Mouse (Mus musculus) left cerebral cortex, postnatal 14 days (tissue): ENCODE results near the gene Irak2. TPM values are rescaled to one million over a fixed set of nuclear protein-coding genes. Genes with fewer than 3 reads are reported as not detected.

Experiments used
- DNase-seq, 2 experiments: peaks; one replicate each; pipeline ENCODE4 v3.0.0; 2021 to 2022; ENCODE audit warnings: low spot score in 2 of 2, mixed read lengths in 1 of 2
- intact Hi-C: fragments of 180-260 bp; cut with DNase I; formaldehyde crosslinking; loops from one replicate; pipeline ENCODE4 v1.15.1; 2025
- long read RNA-seq, 2 experiments: library from polyadenylated mRNA; stranded (forward); transcript quantifications; one replicate each; pipeline ENCODE4 v2.0.0; 2021
- total RNA-seq, 2 experiments: library from RNA; stranded (reverse); gene quantifications; 2 replicates each; pipeline ENCODE4 v1.2.3; 2021

The Irak2 gene
- 10 to 100 TPM; 19.5 to 23.5 TPM for total RNA-seq
- long read RNA-seq, experiment 1, partial matches to known transcripts, result 0 of 3 reads
- long read RNA-seq, experiment 1, other reads (novel, unspliced or antisense), result 1 of 3 reads
- long read RNA-seq, experiment 2, transcript Irak2-201 (13 exons, 3,196 nt), result major isoform, 6 of 11 reads
- long read RNA-seq, experiment 2, partial matches to known transcripts, result 3 of 11 reads
- long read RNA-seq, experiment 2, other reads (novel, unspliced or antisense), result 2 of 11 reads

DNA sequence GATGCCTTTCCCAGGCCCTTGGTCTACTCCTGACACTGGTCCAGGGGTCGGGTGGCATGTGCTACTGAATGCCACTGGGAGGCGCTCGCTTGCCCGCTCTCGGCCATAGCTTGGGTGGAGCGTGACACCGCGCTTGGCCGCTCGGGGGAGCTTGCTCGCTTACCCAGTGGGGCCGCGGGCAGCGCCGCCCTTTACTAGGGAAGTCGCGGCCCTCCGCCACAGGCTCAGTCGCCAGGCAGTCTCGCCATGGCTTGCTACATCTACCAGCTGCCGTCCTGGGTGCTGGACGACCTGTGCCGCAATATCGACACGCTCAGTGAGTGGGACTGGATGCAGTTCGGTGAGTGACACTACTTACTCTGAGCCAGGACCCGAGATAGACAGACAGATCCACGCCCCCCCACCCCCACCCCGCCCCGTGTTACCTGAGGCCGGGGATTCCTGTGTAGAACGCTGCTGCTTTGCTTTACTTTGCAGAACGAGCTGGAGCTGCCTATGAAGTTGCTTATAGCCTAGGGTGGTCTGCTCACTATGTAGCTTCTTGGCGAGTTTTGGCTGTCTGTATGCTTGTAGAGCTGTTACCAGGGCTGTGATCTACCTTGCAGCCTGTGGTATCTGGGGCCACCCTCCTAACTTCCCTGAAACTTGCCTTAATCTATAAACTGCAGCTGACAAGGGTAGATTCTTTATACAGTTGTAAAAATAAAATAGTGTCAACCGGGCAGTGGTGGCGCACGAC lies at the start of gene Irak2:
Gene Irak2, plus strand, starts transcription at position 166 of the 739 bp plus-strand sequence.
- peak; percentile 93 to 95 for DNase-seq
- intact Hi-C loops, result loop anchor here (2.0 to 5.0 kb wide), 2 partner anchors 42 to 439 kb away; no protein-coding TSS in a partner anchor

DNA sequence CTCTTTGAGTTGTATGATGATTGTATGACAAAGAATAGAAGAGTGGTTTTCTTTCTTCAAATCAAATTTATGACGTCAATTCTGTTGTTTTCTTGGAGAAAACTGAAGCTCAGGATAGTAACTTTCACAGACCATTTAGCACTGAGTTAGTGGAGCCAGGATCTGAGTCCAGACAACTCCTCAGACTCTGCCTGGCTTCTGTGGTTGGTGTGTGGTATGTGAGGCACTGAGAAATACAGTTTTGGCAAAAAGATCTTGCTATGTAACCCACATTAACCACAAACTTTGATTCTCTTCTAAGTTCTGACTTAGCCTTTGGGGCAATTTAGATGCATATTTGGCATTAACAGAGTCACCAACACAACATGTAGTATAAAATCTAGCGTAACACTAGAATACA lies 45.6 kb upstream of the Irak2 start:
- no peak for DNase-seq
- intact Hi-C loops, result no loop called here

DNA sequence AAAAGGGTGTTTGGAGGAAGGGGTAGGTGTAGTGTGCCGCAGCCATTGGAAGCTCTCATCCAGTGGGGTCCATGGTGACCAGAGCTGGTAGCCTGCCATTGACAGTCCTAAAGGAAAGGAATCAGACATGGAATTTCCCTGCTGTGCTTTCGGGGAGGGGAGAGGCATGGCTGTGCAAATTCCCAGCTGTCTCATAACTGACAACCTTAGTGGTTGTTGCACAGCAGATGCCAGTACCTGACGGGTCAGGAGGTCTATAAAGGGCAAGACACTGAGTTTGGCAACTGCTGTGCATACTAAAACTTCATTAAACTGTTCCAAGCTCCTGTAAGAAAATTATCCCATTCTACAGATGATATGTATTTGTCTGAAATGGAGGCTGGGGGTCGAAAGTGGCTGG lies 40.3 kb upstream of the Irak2 start:
- intact Hi-C loops, result no loop called here
- DNase-seq, result no peak

DNA sequence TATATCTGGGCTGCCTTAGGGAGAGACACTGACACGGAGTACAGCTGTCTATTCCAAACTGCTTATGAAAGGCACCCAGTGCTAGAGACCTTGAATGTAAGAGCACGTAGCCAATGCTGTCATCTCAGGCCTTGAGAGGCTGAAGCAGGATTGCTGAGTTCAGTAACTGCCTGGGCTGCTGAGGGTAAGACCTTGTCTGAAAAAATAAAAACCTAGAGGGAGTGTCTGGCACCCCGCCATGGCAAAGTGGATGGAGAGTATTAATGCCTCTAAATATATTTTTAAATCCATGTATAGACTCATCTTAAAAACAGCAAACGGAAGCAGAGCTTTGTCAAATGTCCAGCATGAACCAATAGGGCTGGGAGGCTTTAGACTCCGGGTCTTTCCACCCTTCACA lies 38.4 kb upstream of the Irak2 start:
- no peak for DNase-seq
- intact Hi-C loops, result no loop called here

DNA sequence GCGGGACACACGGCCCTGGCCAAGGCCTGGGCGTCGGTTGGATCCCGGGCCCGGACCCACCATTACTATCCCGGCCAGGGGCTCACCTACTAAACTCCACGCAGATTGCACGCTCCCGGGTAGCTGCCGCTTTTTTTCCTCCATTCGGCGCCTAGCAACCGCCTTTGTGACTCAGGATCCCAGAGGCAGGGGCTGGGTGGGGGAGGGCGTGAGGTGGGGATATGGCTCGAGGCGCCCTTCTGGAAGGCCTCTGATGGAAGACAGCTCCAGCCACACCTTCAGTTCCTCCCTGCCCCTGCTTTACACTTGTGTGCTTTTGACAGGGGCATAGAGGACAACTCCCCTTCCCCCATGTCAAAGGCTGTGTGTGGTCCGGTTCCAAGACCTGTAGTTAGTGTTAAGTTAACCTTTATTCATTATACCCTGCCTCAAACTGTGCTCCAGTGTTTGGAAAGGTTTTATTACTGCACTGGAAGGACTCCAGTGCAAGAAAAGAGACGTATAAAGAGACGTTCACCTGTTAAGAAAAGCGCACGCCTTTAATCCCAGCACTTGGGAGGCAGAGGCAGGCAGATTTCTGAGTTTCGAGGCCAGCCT lies 37.6 kb upstream of the Irak2 start, which contains the start of gene Fancd2os:
Gene Fancd2os, minus strand, starts transcription at position 173 of the 597 bp plus-strand sequence.
- DNase-seq, result no peak
- intact Hi-C loops, result no loop called here

DNA sequence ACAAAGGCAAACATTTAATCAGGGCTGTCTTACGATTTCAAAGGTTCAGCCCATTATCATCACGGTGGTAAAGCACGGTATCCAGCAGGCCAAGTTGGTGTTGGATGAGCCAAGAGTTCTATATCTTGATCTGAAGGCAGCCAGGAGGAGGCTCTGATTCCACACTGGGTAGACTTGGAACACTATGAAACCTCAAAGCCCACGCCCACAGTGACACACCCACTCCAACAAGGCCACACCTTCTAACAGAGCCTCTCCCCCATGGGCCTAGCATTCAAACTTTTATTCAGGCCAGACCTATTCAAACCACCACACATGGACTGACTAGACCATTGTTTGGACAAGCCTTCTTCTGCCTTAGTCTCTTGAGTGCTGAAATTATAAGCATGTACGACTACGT lies 35.4 kb upstream of the Irak2 start:
- intact Hi-C loops, result no loop called here
- no peak for DNase-seq

DNA sequence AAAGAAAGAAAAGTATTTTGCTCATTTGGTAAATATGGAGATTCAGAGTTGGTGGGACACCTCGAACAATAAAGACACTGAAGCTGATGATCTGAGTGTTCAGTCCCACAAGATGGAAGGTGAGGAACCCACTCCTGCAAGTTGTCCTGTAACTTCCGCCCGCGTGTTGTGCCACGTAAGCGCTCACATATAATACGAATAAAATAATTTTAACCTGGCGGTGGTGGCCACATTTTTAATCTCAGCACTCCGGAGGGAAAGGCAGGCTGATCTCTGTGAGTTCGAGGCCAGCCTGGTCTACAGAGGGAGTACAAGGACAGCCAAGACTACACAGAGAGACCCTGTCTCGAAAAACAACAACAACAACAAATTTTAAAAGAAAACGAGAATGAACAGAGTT lies 34.3 kb upstream of the Irak2 start:
- DNase-seq, result no peak
- intact Hi-C loops, result no loop called here

DNA sequence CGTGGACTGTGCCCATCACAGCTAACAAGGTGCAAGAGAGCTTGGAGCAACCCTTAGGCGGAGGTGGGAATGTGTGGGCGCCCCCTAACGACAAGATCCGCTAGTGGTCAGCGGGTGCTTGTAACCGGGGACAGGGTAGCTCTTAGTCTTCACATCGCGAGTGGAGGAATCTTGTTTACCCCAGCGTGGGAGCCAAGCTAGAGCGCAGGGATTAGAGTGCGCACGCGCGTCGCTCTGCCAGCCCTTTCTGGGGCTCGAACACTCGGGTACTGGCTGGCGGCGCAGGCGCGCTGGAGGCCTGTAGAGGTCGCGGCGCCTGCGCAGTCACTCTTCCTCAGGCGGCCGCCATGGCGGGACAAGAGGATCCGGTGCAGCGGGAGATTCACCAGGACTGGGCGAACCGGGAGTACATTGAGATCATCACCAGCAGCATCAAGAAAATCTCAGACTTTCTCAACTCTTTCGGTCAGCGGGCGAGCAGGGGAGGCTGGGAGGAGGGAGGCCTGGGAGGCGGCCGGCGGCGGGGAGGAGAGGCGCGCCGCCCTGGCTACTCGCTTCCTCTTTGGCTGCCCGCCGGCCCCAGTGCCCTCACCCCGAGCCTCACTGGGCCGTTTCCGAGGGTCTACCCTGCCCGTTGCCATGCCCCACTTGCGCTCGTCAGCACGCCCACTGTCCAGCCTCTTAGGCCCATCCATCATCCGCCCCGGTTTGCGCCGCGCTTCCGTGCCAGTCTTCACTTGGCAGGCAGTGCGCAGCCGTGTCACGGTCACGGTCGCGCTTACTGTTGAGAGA lies 33.6 kb upstream of the Irak2 start, which contains the start of gene Brk1:
Gene Brk1, plus strand, starts transcription at position 341 of the 792 bp plus-strand sequence.
- intact Hi-C loops, result loop anchor here (5.0 kb wide), 1 partner anchor 102 kb away; the partner anchor contains the start of gene Prrt3
- DNase-seq, result peak; percentile 92 to 93

DNA sequence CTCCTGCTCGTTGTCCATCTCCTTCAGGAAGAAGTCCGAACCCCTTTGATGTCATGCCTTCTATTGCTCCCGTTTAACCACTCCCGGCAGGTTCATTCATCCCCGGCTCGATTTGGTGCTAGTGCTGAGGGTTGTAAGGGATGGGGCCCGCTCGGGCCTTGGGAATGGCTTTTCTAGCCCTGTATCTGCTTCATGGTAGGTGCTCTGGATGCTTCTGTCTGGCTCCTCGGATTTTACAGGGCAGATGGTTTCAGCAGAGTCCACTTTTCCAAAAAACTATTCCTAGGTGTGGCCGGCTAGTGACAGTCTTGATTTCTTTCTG lies 33.1 kb upstream of the Irak2 start:
- no peak for DNase-seq
- intact Hi-C loops, result loop anchor here (5.0 kb wide), 1 partner anchor 103 kb away; the partner anchor contains the start of gene Prrt3

DNA sequence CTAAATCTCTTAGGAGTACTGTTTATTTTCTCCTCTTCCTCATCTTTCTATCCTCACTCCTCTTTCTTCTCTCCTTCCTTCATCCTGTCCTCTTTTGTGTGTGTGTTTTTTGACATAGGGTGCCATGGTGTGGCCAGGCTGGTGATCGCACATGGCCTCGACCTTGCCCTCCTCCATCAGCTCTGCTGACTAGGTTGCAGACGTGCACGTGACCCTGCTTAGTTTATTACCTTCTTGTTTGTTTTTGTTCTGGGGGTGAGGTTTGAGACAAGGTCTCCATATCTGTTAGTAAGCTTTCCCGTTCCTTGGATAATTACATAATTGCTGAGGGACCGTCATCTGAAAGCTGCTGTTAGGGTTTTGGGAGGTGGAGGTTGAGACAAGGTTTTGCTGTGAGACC lies 29.4 kb upstream of the Irak2 start:
- no peak for DNase-seq
- intact Hi-C loops, result loop anchor here (5.0 kb wide), 1 partner anchor 107 kb away; the partner anchor contains the start of gene Prrt3

DNA sequence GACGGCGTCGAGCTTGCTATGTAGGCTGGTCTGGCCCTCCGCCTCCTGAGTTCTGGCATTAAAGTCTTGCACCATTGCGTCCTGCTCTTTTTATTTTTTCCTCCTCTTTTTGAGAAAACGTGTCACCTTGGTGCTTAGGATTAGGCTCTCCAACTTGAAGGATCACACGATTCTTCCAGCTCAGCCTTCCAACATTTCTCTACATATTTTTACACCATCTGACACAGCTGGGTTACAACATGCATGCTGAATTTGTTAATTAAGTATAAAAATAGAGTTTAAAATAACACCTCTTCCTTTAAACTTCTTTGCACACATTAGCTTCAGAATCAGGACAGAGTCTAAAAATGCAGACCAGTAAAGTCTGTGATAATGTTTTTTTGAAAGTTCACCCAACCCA lies 29.0 kb upstream of the Irak2 start:
- intact Hi-C loops, result loop anchor here (5.0 kb wide), 1 partner anchor 107 kb away; the partner anchor contains the start of gene Prrt3
- DNase-seq, result peak in 1 of 2 experiments; percentile 55

DNA sequence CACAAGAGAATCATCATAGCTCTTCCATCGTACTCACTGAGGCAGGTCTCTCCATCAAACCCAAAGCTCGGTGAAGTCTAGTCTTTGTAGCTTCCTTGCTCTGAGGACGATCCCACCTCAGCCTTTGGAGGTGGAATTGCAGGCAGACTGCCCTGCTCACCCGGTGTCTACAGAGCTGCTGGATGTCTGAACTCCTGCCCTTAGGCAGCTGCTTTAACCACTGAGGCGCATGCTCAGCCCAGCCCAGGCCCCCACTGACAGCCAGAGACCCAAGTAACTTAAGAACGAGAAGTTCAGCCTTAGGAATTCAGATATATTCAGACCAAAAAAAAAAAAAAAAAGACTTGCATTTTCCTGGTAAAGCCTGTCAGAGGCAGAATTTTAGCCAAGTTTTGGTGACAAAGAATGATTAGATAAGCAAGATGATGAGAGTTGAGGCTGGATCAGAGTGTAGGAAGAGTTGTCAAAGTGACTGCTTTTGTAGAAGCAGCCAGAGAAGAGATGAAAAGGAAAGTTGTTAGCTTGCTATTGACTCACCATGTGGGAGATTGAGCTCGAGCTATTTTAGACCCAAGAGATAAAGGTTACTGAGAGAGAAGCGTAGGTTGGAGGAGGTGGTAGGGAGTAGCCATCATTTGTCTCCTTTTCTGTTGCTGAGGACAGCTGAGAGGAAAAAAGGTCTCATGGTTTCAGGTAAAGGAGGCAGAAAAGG lies 25.9 kb upstream of the Irak2 start:
- DNase-seq, result peak in 1 of 2 experiments; percentile 78
- intact Hi-C loops, result no loop called here

DNA sequence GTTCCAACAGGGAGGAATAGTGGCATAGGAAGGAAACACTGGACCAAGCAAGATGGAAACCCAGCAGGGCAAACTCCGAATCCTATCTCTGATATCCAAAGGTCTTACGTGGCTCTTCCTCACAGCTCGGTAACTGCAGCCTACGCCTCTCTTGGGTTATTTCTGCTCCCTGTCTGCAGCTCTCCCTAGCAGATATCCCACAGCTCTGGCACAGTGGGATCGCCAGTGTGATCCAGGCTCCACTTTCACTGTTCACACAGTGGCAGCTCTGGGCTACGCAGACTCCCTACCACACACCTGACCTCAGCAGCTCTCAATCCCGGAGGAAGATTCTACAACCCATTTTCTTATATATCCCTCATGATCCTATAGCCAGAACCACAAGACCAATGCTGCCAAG lies 24.1 kb upstream of the Irak2 start:
- intact Hi-C loops, result no loop called here
- no peak for DNase-seq

DNA sequence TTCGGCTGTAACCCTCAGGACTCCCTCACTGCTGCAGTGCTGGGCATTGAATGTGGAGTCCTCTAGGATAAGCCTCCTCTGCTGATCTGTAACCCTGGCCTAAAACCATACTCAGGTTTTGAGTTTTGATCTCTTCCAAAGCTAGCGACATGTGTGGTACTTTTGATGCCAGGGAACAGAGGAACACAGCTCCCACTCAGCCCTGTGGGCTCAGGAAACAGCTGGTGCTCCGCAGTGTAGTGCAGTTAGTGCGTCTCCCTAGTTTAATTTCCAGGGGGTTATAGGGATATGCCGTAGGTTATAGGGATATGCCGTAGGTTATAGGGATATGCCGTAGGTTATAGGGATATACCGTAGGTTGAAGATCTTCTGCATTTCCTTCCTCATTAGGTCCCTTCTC lies 23.3 kb upstream of the Irak2 start:
- no peak for DNase-seq
- intact Hi-C loops, result no loop called here

DNA sequence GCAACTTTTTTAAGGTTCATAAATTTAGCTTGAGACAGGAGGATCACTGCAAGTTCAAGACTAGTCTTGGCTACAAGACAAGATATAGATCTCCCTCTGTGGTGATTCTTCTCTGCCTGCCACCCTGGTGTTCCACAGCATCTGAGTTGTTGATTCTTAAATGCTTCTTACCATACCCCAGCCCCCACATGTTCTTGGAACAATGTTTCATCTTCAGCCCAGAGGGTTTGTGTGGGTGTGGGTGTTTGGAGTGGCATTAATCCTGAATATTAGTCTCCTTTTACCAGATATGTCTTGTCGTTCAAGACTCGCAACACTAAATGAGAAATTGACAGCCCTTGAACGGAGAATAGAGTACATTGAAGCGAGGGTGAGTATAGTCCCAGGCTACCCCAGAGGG lies 22.8 kb upstream of the Irak2 start:
- no peak for DNase-seq
- intact Hi-C loops, result no loop called here

DNA sequence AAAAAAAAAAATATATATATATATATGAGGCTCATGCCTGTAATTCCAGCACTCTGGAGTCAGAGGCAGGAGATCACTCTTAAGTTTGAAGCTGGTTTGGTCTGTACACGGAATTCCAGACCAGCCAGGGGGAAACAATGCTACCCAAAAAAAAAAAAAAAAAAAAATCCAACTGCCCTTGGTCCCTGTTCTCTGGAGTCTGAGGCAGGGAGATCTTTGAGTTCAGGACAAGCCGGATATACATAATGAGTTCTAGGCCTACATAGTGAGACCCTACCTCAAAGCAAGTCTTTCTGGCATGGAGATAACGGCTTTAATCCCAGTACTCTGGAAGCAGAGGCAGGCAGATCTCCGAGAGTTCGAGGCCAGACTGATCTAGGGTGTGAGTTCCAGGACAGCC lies 14.9 kb upstream of the Irak2 start:
- DNase-seq, result no peak
- intact Hi-C loops, result no loop called here

DNA sequence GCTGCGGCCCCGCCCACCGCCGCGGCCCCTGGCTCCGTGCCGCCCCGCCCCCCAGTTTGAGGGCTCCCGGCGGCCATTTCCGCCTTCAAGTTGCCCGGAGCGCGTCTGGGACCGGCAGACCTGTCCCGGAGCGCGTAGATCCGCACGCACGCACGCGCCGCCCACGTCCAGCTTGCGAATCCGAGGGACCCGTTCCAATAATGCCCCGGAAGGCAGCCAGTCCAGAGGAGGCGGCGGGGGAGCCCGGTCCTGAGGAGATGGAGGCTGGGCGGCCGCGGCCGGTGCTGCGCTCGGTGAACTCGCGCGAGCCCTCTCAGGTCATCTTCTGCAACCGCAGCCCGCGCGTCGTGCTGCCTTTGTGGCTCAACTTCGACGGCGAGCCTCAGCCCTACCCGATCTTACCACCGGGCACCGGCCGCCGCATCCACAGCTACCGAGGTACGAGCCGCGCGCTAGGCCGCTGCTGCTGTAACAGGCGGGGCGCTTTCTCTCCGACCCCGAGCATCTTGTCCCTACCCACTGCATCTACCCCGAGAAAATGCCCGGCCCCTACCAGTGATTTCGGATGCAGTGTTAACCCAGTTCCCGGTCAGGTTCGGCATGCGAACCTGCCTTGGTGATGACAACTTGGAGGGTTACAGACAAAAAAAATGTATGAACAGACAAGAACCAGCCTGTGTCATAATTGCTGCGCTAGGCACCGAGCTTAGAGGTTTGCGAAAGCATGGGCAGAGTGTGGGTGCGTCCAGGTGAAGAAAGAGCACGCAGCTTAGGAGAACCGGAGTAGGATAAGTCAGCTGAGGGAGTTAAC lies 14.1 kb upstream of the Irak2 start, which contains the start of gene Vhl:
Gene Vhl, plus strand, starts transcription at position 19 of the 811 bp plus-strand sequence.
- intact Hi-C loops, result no loop called here
- DNase-seq, result peak; percentile 86 to 87
